Mouse (Mus musculus) liver, adult 2 months (tissue): ENCODE data around the gene Mucl3. TPM values are rescaled to one million over a fixed set of nuclear protein-coding genes. Genes with fewer than 3 reads are reported as not detected.

Experiments
- DNase-seq: peaks from one replicate; pipeline ENCODE4 v3.0.0-alpha.2; 2011; ENCODE audit warnings: low read depth, low spot score; ENCODE audit errors: extremely low read depth
- H3K27ac ChIP-seq: fragments of 200-500 bp; replicated peaks from 2 replicates; pipeline ENCODE4 v1.5.1; 2012; ENCODE audit warnings: low read depth, mild to moderate bottlenecking, control low read depth, inconsistent platforms, low read length; ENCODE audit not compliant: insufficient read depth
- H3K27me3 ChIP-seq: fragments of 200-500 bp; 2 replicates; pipeline ENCODE4 v1.6.1; 2012; ENCODE audit warnings: mild to moderate bottlenecking, moderate library complexity, low read length, inconsistent platforms; ENCODE audit not compliant: control insufficient read depth, insufficient read depth
- H3K36me3 ChIP-seq: fragments of 200-500 bp; 2 replicates; pipeline ENCODE4 v1.6.1; 2012; ENCODE audit warnings: low read length, inconsistent platforms; ENCODE audit not compliant: control insufficient read depth, insufficient read depth
- H3K4me1 ChIP-seq: fragments of 200-500 bp; 2 replicates; pipeline ENCODE4 v1.6.1; 2011; ENCODE audit warnings: low read length; ENCODE audit not compliant: control insufficient read depth, insufficient read depth
- H3K4me3 ChIP-seq: fragments of 200-500 bp; 2 replicates; pipeline ENCODE4 v1.5.1; 2011; ENCODE audit warnings: low read depth, mild to moderate bottlenecking, control low read depth, low read length, moderate library complexity; ENCODE audit not compliant: insufficient read depth
- H3K79me2 ChIP-seq: fragments of 200-500 bp; 2 replicates; pipeline ENCODE4 v1.6.1; 2012; ENCODE audit warnings: inconsistent platforms, mild to moderate bottlenecking, low read length, moderate library complexity; ENCODE audit not compliant: control insufficient read depth, insufficient read depth
- H3K9ac ChIP-seq: fragments of 200-500 bp; 2 replicates; pipeline ENCODE4 v1.6.1; 2012; ENCODE audit warnings: low read depth, mild to moderate bottlenecking, control low read depth, inconsistent platforms, low read length
- CTCF ChIP-seq: fragments of 200-500 bp; IDR thresholded peaks from 2 replicates; pipeline ENCODE4 v1.5.1; 2011; ENCODE audit warnings: low read depth, low read length, control low read depth
- POLR2A ChIP-seq: fragments of 200-500 bp; IDR thresholded peaks from 2 replicates; pipeline ENCODE4 v1.6.1; 2011; ENCODE audit warnings: low read length, control low read depth; ENCODE audit not compliant: insufficient read depth; ENCODE audit errors: extremely low read depth
- WGBS: fragments of 180-500 bp; shearing (Covaris S2); methylation state at CpG from one replicate; pipeline ENCODE4 v1.1.7; 2018; 5-methylcytosine and 5-hydroxymethylcytosine counted together
- polyA plus RNA-seq: library from polyadenylated mRNA; depleted of rRNA; stranded (reverse); fragments of >200 nt; gene quantifications from 2 replicates; pipeline ENCODE4 v1.2.3, GENCODE M21; 2012
- total RNA-seq: library from RNA; depleted of rRNA; stranded (reverse); fragments of >200 nt; gene quantifications from 2 replicates; pipeline ENCODE4 v1.2.3, GENCODE M21; 2014

Mucl3 gene
- total and polyA plus RNA-seq, 2 experiments, result not detected

GRCm38 (mm10) chr17:35685061-35685460 is 41.6 kb upstream of the Mucl3 start:
- H3K4me3 ChIP-seq, result no peak overlapping the region
- TF ChIP-seq POLR2A (no peak), CTCF (no peak)
- no peaks in the 10 kb centered on the region for H3K79me2 ChIP-seq
- no peaks in the 10 kb centered on the region for H3K4me1 ChIP-seq
- WGBS, result 84% methylated on average over 9 of the region's 9 CpGs
- no peaks in the 10 kb centered on the region for H3K36me3 ChIP-seq
- no peak for DNase-seq
- peaks cover 3% of the 10 kb centered on the region; the same call in 1 of the 2 replicates for H3K27me3 ChIP-seq
- H3K27ac ChIP-seq, result no peak overlapping the region
- H3K9ac ChIP-seq, result no peak overlapping the region

GRCm38 (mm10) chr17:35681986-35682385 is 38.5 kb upstream of the Mucl3 start:
- Histone ChIP-seq H3K79me2 (no peaks in the 10 kb centered on the region), H3K36me3 (no peaks in the 10 kb centered on the region), H3K4me3 (no peak overlapping the region), H3K9ac (no peak overlapping the region), H3K4me1 (no peaks in the 10 kb centered on the region), H3K27ac (no peak overlapping the region), H3K27me3 (no peaks in the 10 kb centered on the region)
- DNase-seq, result no peak
- WGBS, result 91% methylated on average over 13 of the region's 13 CpGs
- TF ChIP-seq POLR2A (no peak), CTCF (no peak)

- Histone ChIP-seq H3K4me3 (no peak overlapping the region), H3K9ac (no peak overlapping the region), H3K27ac (no peak overlapping the region), H3K36me3 (no peaks in the 10 kb centered on the region), H3K27me3 (no peaks in the 10 kb centered on the region), H3K79me2 (no peaks in the 10 kb centered on the region), H3K4me1 (no peaks in the 10 kb centered on the region)
- DNase-seq, result no peak
- WGBS, result 42% methylated on average over 6 of the region's 6 CpGs
- TF ChIP-seq CTCF (no peak), POLR2A (no peak)
These were observed 37.1 kb upstream of the Mucl3 start for GRCm38 (mm10) chr17:35680591-35680990.

GRCm38 (mm10) chr17:35673416-35674035 is 30.0 kb upstream of the Mucl3 start, which contains the start of gene Gtf2h4:
Gene Gtf2h4 (minus strand): TSS chr17:35673739.
- H3K79me2 ChIP-seq, result no peaks in the 10 kb centered on the region
- peaks cover 7% of the 10 kb centered on the region; the same call in 1 of the 2 replicates for H3K4me1 ChIP-seq
- TF ChIP-seq POLR2A (no peak), CTCF (no peak)
- H3K27me3 ChIP-seq, result no peaks in the 10 kb centered on the region
- DNase-seq, result peak; percentile 94
- WGBS, result 1% methylated on average over 23 of the region's 23 CpGs
- peak within 1 kb of the TSS; percentile 95 for H3K9ac ChIP-seq
- H3K36me3 ChIP-seq, result no peaks in the 10 kb centered on the region
- peak within 1 kb of the TSS; percentile 98 for H3K4me3 ChIP-seq
- peak within 1 kb of the TSS; percentile 70 for H3K27ac ChIP-seq

GRCm38 (mm10) chr17:35672527-35672926 is 29.0 kb upstream of the Mucl3 start:
- Histone ChIP-seq H3K4me1 (peaks cover 7% of the 10 kb centered on the region; the same call in 1 of the 2 replicates), H3K4me3 (no peak overlapping the region), H3K79me2 (no peaks in the 10 kb centered on the region), H3K27me3 (no peaks in the 10 kb centered on the region), H3K27ac (no peak overlapping the region), H3K36me3 (no peaks in the 10 kb centered on the region), H3K9ac (no peak overlapping the region)
- TF ChIP-seq CTCF, result no peak
- no peak for TF ChIP-seq POLR2A
- 90% methylated on average over 6 of the region's 6 CpGs for WGBS
- no peak for DNase-seq

GRCm38 (mm10) chr17:35671846-35672245 is 28.4 kb upstream of the Mucl3 start:
- peaks cover 7% of the 10 kb centered on the region; the same call in 1 of the 2 replicates for H3K4me1 ChIP-seq
- no peak for DNase-seq
- no peaks in the 10 kb centered on the region for H3K36me3 ChIP-seq
- no peaks in the 10 kb centered on the region for H3K27me3 ChIP-seq
- TF ChIP-seq POLR2A, result no peak
- no peak for TF ChIP-seq CTCF
- H3K27ac ChIP-seq, result no peak overlapping the region
- H3K79me2 ChIP-seq, result no peaks in the 10 kb centered on the region
- WGBS, result 93% methylated on average over 6 of the region's 6 CpGs
- H3K4me3 ChIP-seq, result no peak overlapping the region
- H3K9ac ChIP-seq, result no peak overlapping the region
